Mouse (Mus musculus): ENCODE measurements around the gene Dbn1. TPM values are rescaled to one million over a fixed set of nuclear protein-coding genes. Genes with fewer than 3 reads are reported as not detected.

The Dbn1 gene
- 100 to 1,000 TPM; 303 to 325 TPM for total RNA-seq (2021)
- long read RNA-seq, experiment 1, transcript Dbn1-203 (14 exons, 2,940 nt), result minor isoform, 11 of 432 reads
- long read RNA-seq, experiment 1, transcript Dbn1-201 (15 exons, 3,078 nt), result major isoform, 193 of 432 reads
- long read RNA-seq, experiment 1, partial matches to known transcripts, result 73 of 432 reads
- long read RNA-seq, experiment 1, other reads (novel, unspliced or antisense), result 150 of 432 reads
- long read RNA-seq, experiment 2, transcript Dbn1-202 (14 exons, 2,378 nt), result minor isoform, 6 of 365 reads
- long read RNA-seq, experiment 2, transcript Dbn1-201 (15 exons, 3,078 nt), result major isoform, 100 of 365 reads
- long read RNA-seq, experiment 2, transcript Dbn1-203 (14 exons, 2,940 nt), result minor isoform, 14 of 365 reads
- long read RNA-seq, experiment 2, partial matches to known transcripts, result 64 of 365 reads
- long read RNA-seq, experiment 2, other reads (novel, unspliced or antisense), result 181 of 365 reads

GRCm38 (mm10) chr13:55487578-55488498, at the start of gene Dbn1:
Gene Dbn1, minus strand, starts transcription at chr13:55488111.
- intact Hi-C loops (cut with DNase I), result loop anchor here (2.0 kb wide), 1 partner anchor 25 kb away; the partner anchor contains the start of gene Pdlim7
- Histone ChIP-seq H3K27ac (peak within 1 kb of the TSS; percentile 98), H3K4me3 (peak within 1 kb of the TSS; percentile 92)
- no peak for TF ChIP-seq CTCF (IDR thresholded peaks at IDR 0.05)
- peak in 1 of 2 experiments; percentile 61 for DNase-seq (ENCODE audit: extremely low spot score in 1 of 2, low spot score in 2 of 2)

- peak within 1 kb of the TSS; percentile 76 for H3K4me3 ChIP-seq
- peak within 1 kb of the TSS; percentile 88 for H3K27ac ChIP-seq
- intact Hi-C loops (cut with DNase I), result no loop called here
- DNase-seq (ENCODE audit: extremely low spot score in 1 of 2, low spot score in 2 of 2), result peak; percentile 100
- TF ChIP-seq CTCF (IDR thresholded peaks at IDR 0.05), result peak; percentile 92
Observed at GRCm38 (mm10) chr13:55536194-55537175, 48.6 kb upstream of the Dbn1 start, which contains the start of gene Ddx41. Gene Ddx41, minus strand, starts transcription at chr13:55536658.

GRCm38 (mm10) chr13:55535796-55536193, 47.9 kb upstream of the Dbn1 start:
- no peak for TF ChIP-seq CTCF (IDR thresholded peaks at IDR 0.05)
- peak overlapping the region; percentile 76 for H3K4me3 ChIP-seq
- peak overlapping the region; percentile 88 for H3K27ac ChIP-seq
- intact Hi-C loops (cut with DNase I), result no loop called here
- no peak for DNase-seq (ENCODE audit: extremely low spot score in 1 of 2, low spot score in 2 of 2)

- TF ChIP-seq CTCF (IDR thresholded peaks at IDR 0.05), result no peak
- intact Hi-C loops (cut with DNase I), result no loop called here
- DNase-seq (ENCODE audit: extremely low spot score in 1 of 2, low spot score in 2 of 2), result no peak
- peak overlapping the region; percentile 76 for H3K4me3 ChIP-seq
- peak overlapping the region; percentile 88; the same call in 1 of the 2 replicates for H3K27ac ChIP-seq
Observed at GRCm38 (mm10) chr13:55535191-55535590, 47.3 kb upstream of the Dbn1 start.

- Histone ChIP-seq H3K4me3 (no peak within 1 kb of the TSS), H3K27ac (peak within 1 kb of the TSS; percentile 63)
- no peak for TF ChIP-seq CTCF (IDR thresholded peaks at IDR 0.05)
- no peak for DNase-seq (ENCODE audit: extremely low spot score in 1 of 2, low spot score in 2 of 2)
- intact Hi-C loops (cut with DNase I), result no loop called here
Observed at GRCm38 (mm10) chr13:55529198-55529915, 41.4 kb upstream of the Dbn1 start, which contains the start of gene Dok3. Gene Dok3, minus strand, starts transcription at chr13:55529296.

GRCm38 (mm10) chr13:55527834-55528772, 40.2 kb upstream of the Dbn1 start:
- no peak for DNase-seq (ENCODE audit: extremely low spot score in 1 of 2, low spot score in 2 of 2)
- intact Hi-C loops (cut with DNase I), result no loop called here
- H3K4me3 ChIP-seq, result no peak overlapping the region
- TF ChIP-seq CTCF (IDR thresholded peaks at IDR 0.05), result no peak
- H3K27ac ChIP-seq, result peak overlapping the region; percentile 63

- DNase-seq (ENCODE audit: extremely low spot score in 1 of 2, low spot score in 2 of 2), result no peak
- TF ChIP-seq CTCF (IDR thresholded peaks at IDR 0.05), result no peak
- intact Hi-C loops (cut with DNase I), result no loop called here
- Histone ChIP-seq H3K27ac (peak overlapping the region; percentile 63; the same call in 1 of the 2 replicates), H3K4me3 (no peak overlapping the region)
Observed at GRCm38 (mm10) chr13:55527212-55527611, 39.3 kb upstream of the Dbn1 start.

- Histone ChIP-seq H3K4me3 (no peak overlapping the region), H3K27ac (no peak overlapping the region)
- TF ChIP-seq CTCF (IDR thresholded peaks at IDR 0.05), result no peak
- no peak for DNase-seq (ENCODE audit: extremely low spot score in 1 of 2, low spot score in 2 of 2)
- intact Hi-C loops (cut with DNase I), result no loop called here
Observed at GRCm38 (mm10) chr13:55525733-55526553, 38.0 kb upstream of the Dbn1 start.

Measured in left cerebral cortex, adult 2 months (tissue).